Mouse (Mus musculus) v-Abl transformed pro-B cells (cell line): ENCODE measurements around the gene Gm5934.
"Not testable (repeated sequence)": the region's sequence is repeated elsewhere in the genome, so short reads cannot be mapped to it uniquely, and the experiment has no call there.

Experiments
- in situ Hi-C, 2 experiments: fragments of 400-800 bp; cut with MboI; formaldehyde crosslinking; loops; one replicate each; pipeline ENCODE4 v1.15.1; 2025; ENCODE audit not compliant: unreplicated experiment in 2 of 2

The Gm5934 gene

GRCm38 (mm10) chrX:24500660-24501059 lies at the start of gene Gm5934:
Gene Gm5934 (minus strand): TSS chrX:24500760.
- in situ Hi-C loops = not testable (repeated sequence)
